Mouse (Mus musculus): ENCODE results near the gene Spint2. TPM values are rescaled to one million over a fixed set of nuclear protein-coding genes. Genes with fewer than 3 reads are reported as not detected.
A peak's percentile ranks its signal among the peaks of the same experiment; 100 is the strongest.

The Spint2 gene
- polyA plus RNA-seq, 1 experiment from 2014 or later, result 626 TPM

DNA sequence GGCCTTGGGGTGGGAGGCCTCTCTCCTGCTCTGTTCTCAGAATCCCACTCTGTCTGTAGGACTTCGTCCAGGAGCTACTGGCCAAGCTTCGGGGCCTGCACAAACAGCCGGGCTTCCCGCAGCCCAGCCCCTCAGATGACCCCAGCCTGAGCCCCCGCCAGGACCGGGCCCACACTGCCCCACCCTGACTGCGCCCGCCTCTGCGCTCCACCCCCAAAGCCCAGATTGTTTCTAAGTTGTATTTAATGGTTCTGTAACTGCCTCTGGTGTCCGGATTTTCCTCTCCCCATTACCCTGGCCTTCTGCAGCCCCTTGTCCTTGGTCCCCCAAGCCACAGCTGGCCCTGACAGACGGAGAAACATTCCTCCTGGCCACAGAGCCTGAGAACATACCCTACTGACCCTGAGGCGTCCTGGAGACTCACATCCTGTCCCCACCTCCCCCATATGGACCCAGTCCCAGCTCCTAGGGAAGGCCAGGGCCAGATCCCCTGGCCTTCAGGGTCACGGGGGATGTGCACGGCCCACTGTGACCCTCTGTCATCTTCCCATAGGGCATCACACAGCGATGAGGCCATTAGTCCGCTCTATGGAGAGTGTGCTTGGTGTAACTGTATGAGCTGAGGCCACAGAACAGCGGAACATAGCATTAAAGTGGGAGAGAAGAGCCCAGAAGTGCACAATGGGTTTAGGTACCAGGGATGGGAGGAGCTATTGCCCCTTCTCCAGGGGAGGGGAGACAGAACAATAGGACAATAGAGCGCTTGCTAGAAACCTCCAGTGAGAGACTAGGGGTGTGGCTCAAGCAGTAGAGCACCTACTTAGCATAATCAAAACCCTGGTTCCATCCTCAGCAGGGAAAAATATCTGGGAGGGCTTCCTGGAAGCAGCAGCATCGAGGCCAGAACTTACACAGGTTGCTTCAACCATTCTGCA, 11.7 kb upstream of the Spint2 start:
- Histone ChIP-seq H3K27ac (ENCODE audit: low read length) (peak overlapping the region; percentile 69), H3K36me3 (ENCODE audit: control insufficient read depth, insufficient read depth, low read length) (no peaks in the 10 kb centered on the region), H3K27me3 (replicated peaks; ENCODE audit: control insufficient read depth, insufficient read depth, low read length) (no peaks in the 10 kb centered on the region), H3K9me3 (ENCODE audit: control insufficient read depth, low read length) (no peaks in the 10 kb centered on the region), H3K4me3 (ENCODE audit: low read length) (no peak overlapping the region), H3K4me2 (ENCODE audit: low read depth, low read length) (no peak overlapping the region), H3K9ac (ENCODE audit: low read depth, low read length) (peak overlapping the region; percentile 50), H3K4me1 (ENCODE audit: control insufficient read depth, insufficient read depth, low read length) (peaks cover 32% of the 10 kb centered on the region)
- ATAC-seq, result 0 out of 2 replicates have a peak, but pooled peaks have one; percentile 8
- WGBS, result 33% methylated on average over 19 of the region's 19 CpGs

DNA sequence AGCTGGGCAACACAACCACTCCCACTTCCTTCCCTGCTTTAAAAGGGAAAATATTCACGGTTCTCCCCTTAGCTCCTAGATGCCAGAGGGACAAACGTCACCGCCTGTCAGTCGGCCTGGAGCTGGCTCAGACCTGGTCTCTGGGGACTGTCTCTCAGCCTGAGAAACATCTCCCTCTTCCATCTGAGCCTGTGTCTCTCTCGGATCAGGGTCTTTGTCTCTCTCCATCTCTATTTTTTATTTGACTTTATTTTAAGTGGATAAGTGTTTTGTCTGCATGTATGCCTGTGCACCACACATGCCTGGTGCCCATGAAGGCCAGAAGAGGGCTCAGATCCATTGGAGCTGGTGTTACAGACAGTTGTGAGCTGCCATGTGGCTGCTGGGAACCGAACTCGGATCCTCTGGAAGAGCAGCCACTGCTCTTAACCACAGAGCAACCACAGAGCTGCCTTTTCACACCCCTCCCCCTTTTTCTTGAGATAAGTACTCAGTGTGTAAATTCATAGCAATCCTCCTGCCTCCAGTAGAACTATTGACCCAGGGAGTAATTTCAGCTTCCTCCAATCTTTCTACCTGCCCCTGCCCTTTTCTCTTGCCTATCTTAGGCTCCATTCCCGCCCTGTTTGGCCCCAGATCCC, 10.9 kb upstream of the Spint2 start:
- H3K4me3 ChIP-seq (ENCODE audit: low read length), result peak overlapping the region; percentile 16; the same call in 1 of the 2 replicates
- no peak for ATAC-seq
- 25% methylated on average over 8 of the region's 8 CpGs for WGBS
- H3K27ac ChIP-seq (ENCODE audit: low read length), result peak overlapping the region; percentile 69
- H3K27me3 ChIP-seq (replicated peaks; ENCODE audit: control insufficient read depth, insufficient read depth, low read length), result no peaks in the 10 kb centered on the region
- H3K9me3 ChIP-seq (ENCODE audit: control insufficient read depth, low read length), result no peaks in the 10 kb centered on the region
- H3K9ac ChIP-seq (ENCODE audit: low read depth, low read length), result peak overlapping the region; percentile 50
- peak overlapping the region; percentile 80 for H3K4me2 ChIP-seq (ENCODE audit: low read depth, low read length)
- no peaks in the 10 kb centered on the region for H3K36me3 ChIP-seq (ENCODE audit: control insufficient read depth, insufficient read depth, low read length)
- H3K4me1 ChIP-seq (ENCODE audit: control insufficient read depth, insufficient read depth, low read length), result peaks cover 32% of the 10 kb centered on the region

DNA sequence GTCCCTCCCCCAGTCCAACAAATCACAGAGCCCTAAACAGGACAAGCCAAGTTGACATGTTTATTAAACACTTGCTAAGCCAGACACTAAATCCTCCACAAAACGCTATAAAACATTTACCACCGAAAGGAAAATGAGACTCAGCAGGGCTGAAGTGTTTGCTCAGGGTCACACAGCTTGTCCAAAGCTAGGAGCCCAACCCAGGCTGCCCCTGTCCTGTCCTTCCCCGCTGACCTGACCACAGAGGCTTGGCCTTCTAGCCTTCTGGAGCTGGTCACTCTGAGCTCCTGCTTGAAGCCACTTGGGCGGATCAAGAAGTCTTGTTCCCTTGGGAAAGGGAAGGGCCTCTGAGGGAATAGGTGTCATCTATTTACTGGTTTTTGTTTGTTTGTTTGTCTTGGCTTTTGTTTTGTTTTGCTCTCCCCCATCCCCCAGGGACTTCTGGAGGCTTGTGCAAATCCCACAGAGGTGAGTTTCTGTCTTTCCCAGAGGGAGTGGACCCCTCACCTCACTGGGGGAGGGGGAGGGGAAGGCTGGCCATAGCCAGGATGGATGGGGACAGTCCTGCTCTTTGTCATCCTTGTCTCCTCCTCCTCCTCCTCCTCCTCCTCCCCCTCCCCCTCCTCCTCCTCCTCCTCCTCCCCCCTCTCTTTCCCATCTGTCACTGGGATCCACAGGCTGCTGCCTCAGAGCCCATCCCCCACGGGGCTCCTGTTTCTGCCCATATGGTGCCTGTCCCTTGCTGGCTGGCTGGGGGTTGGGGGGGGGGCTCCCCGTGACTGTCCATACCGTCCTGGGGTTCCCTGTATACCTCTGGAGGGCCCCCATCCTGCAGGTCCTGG, 10.1 kb upstream of the Spint2 start:
- ATAC-seq, result no peak
- Histone ChIP-seq H3K36me3 (ENCODE audit: control insufficient read depth, insufficient read depth, low read length) (no peaks in the 10 kb centered on the region), H3K4me3 (ENCODE audit: low read length) (peak overlapping the region; percentile 65), H3K9me3 (ENCODE audit: control insufficient read depth, low read length) (no peaks in the 10 kb centered on the region), H3K4me1 (ENCODE audit: control insufficient read depth, insufficient read depth, low read length) (peaks cover 32% of the 10 kb centered on the region), H3K27me3 (replicated peaks; ENCODE audit: control insufficient read depth, insufficient read depth, low read length) (no peaks in the 10 kb centered on the region), H3K4me2 (ENCODE audit: low read depth, low read length) (peak overlapping the region; percentile 80), H3K9ac (ENCODE audit: low read depth, low read length) (peak overlapping the region; percentile 49), H3K27ac (ENCODE audit: low read length) (peak overlapping the region; percentile 75)
- WGBS, result 24% methylated on average over 7 of the region's 7 CpGs

DNA sequence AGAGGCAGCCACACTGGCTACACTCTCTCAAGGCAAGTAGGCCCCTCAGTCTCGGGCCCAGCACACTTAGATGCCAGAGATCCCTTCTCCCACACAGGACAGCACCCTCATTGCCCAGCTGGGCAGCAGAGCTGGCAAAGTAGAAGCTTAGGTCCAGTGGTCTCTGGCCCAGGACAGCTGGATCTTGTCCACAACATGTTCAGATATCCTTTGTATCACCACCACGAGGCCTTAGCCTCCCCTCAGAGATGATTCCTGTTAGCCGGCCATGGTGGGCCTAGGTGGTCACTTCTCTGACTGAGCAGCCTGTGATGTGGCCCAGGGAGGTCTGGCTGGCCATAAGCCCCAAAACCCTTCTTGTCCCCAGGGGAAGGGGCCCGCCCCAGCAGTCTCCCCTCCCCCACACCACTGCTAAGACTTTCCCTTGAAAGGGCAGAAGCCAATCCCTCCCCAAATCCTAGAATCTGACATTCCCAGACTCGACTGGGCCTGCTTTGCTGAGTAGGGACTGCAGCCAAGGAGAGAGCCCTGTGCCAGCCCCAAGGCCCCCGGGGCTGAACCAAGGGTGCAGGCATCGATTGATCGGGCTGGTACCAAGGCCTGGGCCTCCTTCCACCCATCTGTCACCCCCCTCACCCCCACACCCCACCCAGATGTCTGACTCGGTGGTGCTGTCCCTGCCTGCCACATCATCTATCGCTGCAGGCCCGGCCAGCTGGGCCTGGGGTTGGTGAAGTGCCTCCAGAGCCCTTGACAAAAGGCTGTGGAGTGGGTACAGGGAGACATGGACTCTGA, 9.2 kb upstream of the Spint2 start:
- no peaks in the 10 kb centered on the region for H3K9me3 ChIP-seq (ENCODE audit: control insufficient read depth, low read length)
- H3K4me2 ChIP-seq (ENCODE audit: low read depth, low read length), result peak overlapping the region; percentile 80
- H3K36me3 ChIP-seq (ENCODE audit: control insufficient read depth, insufficient read depth, low read length), result no peaks in the 10 kb centered on the region
- H3K9ac ChIP-seq (ENCODE audit: low read depth, low read length), result peak overlapping the region; percentile 45; the same call in 1 of the 2 replicates
- H3K27ac ChIP-seq (ENCODE audit: low read length), result peak overlapping the region; percentile 75
- 39% methylated on average over 11 of the region's 11 CpGs for WGBS
- H3K4me1 ChIP-seq (ENCODE audit: control insufficient read depth, insufficient read depth, low read length), result peaks cover 32% of the 10 kb centered on the region
- ATAC-seq, result no peak
- H3K4me3 ChIP-seq (ENCODE audit: low read length), result peak overlapping the region; percentile 65
- H3K27me3 ChIP-seq (replicated peaks; ENCODE audit: control insufficient read depth, insufficient read depth, low read length), result no peaks in the 10 kb centered on the region

DNA sequence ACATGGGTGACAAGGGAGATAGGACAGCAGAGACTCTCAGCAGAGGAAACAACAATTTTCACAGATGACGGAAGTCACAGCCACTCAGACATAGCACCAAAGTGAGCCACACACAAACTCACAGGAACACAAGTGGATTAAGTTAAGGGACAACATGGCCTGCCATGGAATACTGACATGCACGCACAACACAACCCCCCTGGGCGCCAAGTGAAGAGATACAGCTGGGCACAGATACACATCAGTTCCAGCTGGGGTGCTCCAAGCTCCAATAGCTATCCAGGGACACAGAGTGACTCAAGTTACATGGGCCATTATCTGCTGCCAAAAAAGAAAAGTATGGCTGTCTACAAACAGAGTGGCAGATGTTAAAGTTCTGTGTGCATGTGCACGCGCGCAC, 8.1 kb upstream of the Spint2 start:
- H3K27ac ChIP-seq (ENCODE audit: low read length), result peak overlapping the region; percentile 75
- peak overlapping the region; percentile 81 for H3K9ac ChIP-seq (ENCODE audit: low read depth, low read length)
- H3K4me3 ChIP-seq (ENCODE audit: low read length), result peak overlapping the region; percentile 65
- no peaks in the 10 kb centered on the region for H3K9me3 ChIP-seq (ENCODE audit: control insufficient read depth, low read length)
- H3K4me2 ChIP-seq (ENCODE audit: low read depth, low read length), result peak overlapping the region; percentile 80
- ATAC-seq, result no peak
- no peaks in the 10 kb centered on the region for H3K27me3 ChIP-seq (replicated peaks; ENCODE audit: control insufficient read depth, insufficient read depth, low read length)
- 60% methylated on average over 6 of the region's 6 CpGs for WGBS
- H3K4me1 ChIP-seq (ENCODE audit: control insufficient read depth, insufficient read depth, low read length), result peaks cover 32% of the 10 kb centered on the region
- no peaks in the 10 kb centered on the region for H3K36me3 ChIP-seq (ENCODE audit: control insufficient read depth, insufficient read depth, low read length)

DNA sequence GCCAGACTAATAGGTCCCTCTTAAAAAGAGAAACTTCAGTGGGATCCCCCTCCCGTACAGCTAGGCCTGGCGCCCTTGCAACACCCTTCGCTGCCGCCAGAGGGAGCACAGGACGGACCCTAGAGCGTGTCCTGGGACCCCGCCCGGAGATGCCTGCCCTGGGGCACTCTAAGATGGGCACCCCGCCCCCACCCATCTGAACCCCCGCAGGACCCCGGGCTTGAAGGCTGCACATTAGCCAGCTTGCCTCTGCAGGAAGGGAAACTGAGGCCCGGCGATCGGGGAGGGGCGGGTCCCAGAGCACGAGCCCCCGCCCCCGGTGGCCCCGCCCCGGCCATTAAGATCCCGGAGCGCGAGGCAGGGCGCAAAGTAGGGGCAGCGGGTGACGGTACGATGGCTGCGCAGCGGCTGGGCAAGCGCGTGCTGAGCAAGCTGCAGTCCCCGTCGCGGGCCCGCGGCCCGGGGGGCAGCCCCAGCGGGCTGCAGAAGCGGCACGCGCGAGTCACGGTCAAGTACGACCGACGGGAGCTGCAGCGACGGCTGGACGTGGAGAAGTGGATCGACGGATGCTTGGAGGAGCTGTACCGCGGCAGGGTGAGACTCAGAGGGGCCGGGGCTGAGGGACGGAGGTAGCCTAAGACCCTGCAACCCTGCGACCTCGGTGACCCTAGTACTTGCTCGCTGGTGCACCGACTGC, 7.4 kb upstream of the Spint2 start, which contains the start of gene Ppp1r14a:
Ppp1r14a (plus strand) TSS at position 367 of the 697 bp plus-strand sequence.
- Histone ChIP-seq H3K27me3 (replicated peaks; ENCODE audit: control insufficient read depth, insufficient read depth, low read length) (no peaks in the 10 kb centered on the region), H3K36me3 (ENCODE audit: control insufficient read depth, insufficient read depth, low read length) (no peaks in the 10 kb centered on the region), H3K9me3 (ENCODE audit: control insufficient read depth, low read length) (no peaks in the 10 kb centered on the region), H3K27ac (ENCODE audit: low read length) (peak within 1 kb of the TSS; percentile 75), H3K4me1 (ENCODE audit: control insufficient read depth, insufficient read depth, low read length) (peaks cover 32% of the 10 kb centered on the region), H3K4me2 (ENCODE audit: low read depth, low read length) (peak within 1 kb of the TSS; percentile 80), H3K9ac (ENCODE audit: low read depth, low read length) (peak within 1 kb of the TSS; percentile 81), H3K4me3 (ENCODE audit: low read length) (peak within 1 kb of the TSS; percentile 65)
- 2% methylated on average over 59 of the region's 59 CpGs for WGBS
- ATAC-seq, result peak; percentile 39

DNA sequence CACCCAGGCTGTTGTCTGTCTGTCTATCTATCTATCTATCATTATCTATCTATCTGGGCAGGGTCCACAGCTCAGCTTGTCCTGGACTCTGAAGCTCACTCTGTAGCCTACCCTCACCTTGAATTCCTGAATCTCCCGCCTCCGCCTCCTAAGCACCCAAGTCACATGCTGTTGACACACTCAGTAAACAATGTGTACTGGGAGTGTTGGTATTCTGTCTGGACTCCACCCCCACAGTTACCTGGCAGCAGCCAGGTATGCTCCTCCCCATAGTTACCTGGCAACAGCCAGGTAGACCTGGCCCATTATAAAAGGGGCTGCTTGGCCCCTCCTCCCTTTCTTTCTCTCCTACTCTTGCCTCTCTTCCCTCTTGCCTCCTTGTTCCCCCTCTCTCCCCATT, 6.4 kb upstream of the Spint2 start:
- Histone ChIP-seq H3K27me3 (replicated peaks; ENCODE audit: control insufficient read depth, insufficient read depth, low read length) (no peaks in the 10 kb centered on the region), H3K36me3 (ENCODE audit: control insufficient read depth, insufficient read depth, low read length) (no peaks in the 10 kb centered on the region), H3K4me2 (ENCODE audit: low read depth, low read length) (no peak overlapping the region), H3K9ac (ENCODE audit: low read depth, low read length) (no peak overlapping the region), H3K27ac (ENCODE audit: low read length) (no peak overlapping the region), H3K9me3 (ENCODE audit: control insufficient read depth, low read length) (no peaks in the 10 kb centered on the region), H3K4me1 (ENCODE audit: control insufficient read depth, insufficient read depth, low read length) (peaks cover 25% of the 10 kb centered on the region), H3K4me3 (ENCODE audit: low read length) (no peak overlapping the region)
- peak; percentile 25 for ATAC-seq
- 70% methylated on average over 2 of the region's 2 CpGs for WGBS

DNA sequence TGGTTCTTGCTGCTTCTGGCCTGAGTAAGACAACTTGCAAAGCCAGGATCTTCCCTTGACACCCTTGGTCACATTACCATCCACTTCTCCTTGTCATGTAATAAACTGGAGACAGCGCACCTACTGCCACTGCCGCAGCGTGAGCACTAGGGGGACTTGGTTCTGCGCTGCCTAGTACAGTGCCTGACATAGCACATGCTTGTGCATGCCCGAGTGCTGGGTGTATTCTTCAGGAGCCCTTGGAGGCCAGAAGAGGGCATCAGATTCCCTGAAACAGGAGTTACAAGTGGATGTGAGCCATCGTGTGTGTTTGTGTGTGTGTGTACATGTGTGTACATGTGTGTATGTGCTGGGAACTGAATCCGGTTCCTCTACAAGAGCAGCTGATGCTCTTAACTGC, 5.8 kb upstream of the Spint2 start:
- Histone ChIP-seq H3K9ac (ENCODE audit: low read depth, low read length) (no peak overlapping the region), H3K4me3 (ENCODE audit: low read length) (no peak overlapping the region), H3K27me3 (replicated peaks; ENCODE audit: control insufficient read depth, insufficient read depth, low read length) (no peaks in the 10 kb centered on the region), H3K4me1 (ENCODE audit: control insufficient read depth, insufficient read depth, low read length) (peaks cover 22% of the 10 kb centered on the region), H3K9me3 (ENCODE audit: control insufficient read depth, low read length) (no peaks in the 10 kb centered on the region), H3K36me3 (ENCODE audit: control insufficient read depth, insufficient read depth, low read length) (no peaks in the 10 kb centered on the region), H3K27ac (ENCODE audit: low read length) (no peak overlapping the region), H3K4me2 (ENCODE audit: low read depth, low read length) (no peak overlapping the region)
- WGBS, result 85% methylated on average over 7 of the region's 7 CpGs
- peak; percentile 14; the same call in 1 of the 2 replicates for ATAC-seq

Data from intestine, embryonic 16.5 days (tissue).